Comparison of ENCODE assay signal across 7 mouse cellular contexts in genomic region chr2:69713626-69714014, GRCm38 (mm10). TPM values are rescaled to one million over a fixed set of nuclear protein-coding genes. Genes with fewer than 3 reads are reported as not detected.
A peak's percentile ranks its signal among the peaks of the same experiment; 100 is the strongest.
DNase-seq lines count a peak whose midpoint lies in the region; ATAC-seq and TF ChIP-seq lines count a peak whose summit lies in the region.

No protein-coding gene starts in this region.

- peak overlapping the region; percentile 71 for H3K4me2 ChIP-seq in lung, embryonic 16.5 days (ENCODE audit: low read depth, low read length)
- H3K4me2 ChIP-seq in forebrain, embryonic 15.5 days (replicated peaks): peak overlapping the region; percentile 65
- H3K4me2 ChIP-seq in limb, embryonic 14.5 days (replicated peaks; ENCODE audit: low read depth, low read length, severe bottlenecking): peak overlapping the region; percentile 61
- peak overlapping the region; percentile 77 for H3K4me2 ChIP-seq in stomach, embryonic 15.5 days

- H3K4me3 ChIP-seq in lung, embryonic 16.5 days (ENCODE audit: low read length): peak overlapping the region; percentile 91
- H3K4me3 ChIP-seq in forebrain, embryonic 15.5 days: peak overlapping the region; percentile 67
- H3K4me3 ChIP-seq in limb, embryonic 14.5 days (replicated peaks; ENCODE audit: low read length): peak overlapping the region; percentile 80
- peak overlapping the region; percentile 81 for H3K4me3 ChIP-seq in stomach, embryonic 15.5 days (replicated peaks)

- H3K9ac ChIP-seq in lung, embryonic 16.5 days (ENCODE audit: low read length): no peak overlapping the region
- no peak overlapping the region for H3K9ac ChIP-seq in forebrain, embryonic 15.5 days (replicated peaks)
- no peak overlapping the region; the same call in 1 of the 2 replicates for H3K9ac ChIP-seq in limb, embryonic 14.5 days (ENCODE audit: low read depth, low read length, severe bottlenecking)
- no peak overlapping the region for H3K9ac ChIP-seq in stomach, embryonic 15.5 days

- 23% methylated on average over 4 of the region's 4 CpGs for WGBS in lung, embryonic 16.5 days
- WGBS in forebrain, embryonic 15.5 days: 33% methylated on average over 4 of the region's 4 CpGs
- WGBS in limb, embryonic 14.5 days: 41% methylated on average over 4 of the region's 4 CpGs
- WGBS in stomach, embryonic 15.5 days: 26% methylated on average over 4 of the region's 4 CpGs

- H3K9me3 ChIP-seq in lung, embryonic 16.5 days (ENCODE audit: control insufficient read depth, low read length): no peaks in the 10 kb centered on the region
- H3K9me3 ChIP-seq in forebrain, embryonic 15.5 days: no peaks in the 10 kb centered on the region
- no peaks in the 10 kb centered on the region for H3K9me3 ChIP-seq in limb, embryonic 14.5 days (ENCODE audit: control insufficient read depth, low read length)
- no peaks in the 10 kb centered on the region for H3K9me3 ChIP-seq in stomach, embryonic 15.5 days

- ATAC-seq in lung, embryonic 16.5 days (ENCODE audit: low read depth): peak; percentile 18; the same call in 1 of the 2 replicates
- no peak; the same call in 1 of the 2 replicates for ATAC-seq in forebrain, embryonic 15.5 days (replicated peaks)
- ATAC-seq in limb, embryonic 14.5 days (ENCODE audit: low FRiP score, low read depth): peak; percentile 38; the same call in 1 of the 2 replicates
- ATAC-seq in stomach, embryonic 15.5 days (ENCODE audit: insufficient read depth, low FRiP score, low read depth): no peak

- H3K27ac ChIP-seq in lung, embryonic 16.5 days (ENCODE audit: low read length): no peak overlapping the region
- no peak overlapping the region for H3K27ac ChIP-seq in forebrain, embryonic 15.5 days (replicated peaks)
- no peak overlapping the region for H3K27ac ChIP-seq in limb, embryonic 14.5 days (replicated peaks; ENCODE audit: low read depth, low read length)
- no peak overlapping the region for H3K27ac ChIP-seq in stomach, embryonic 15.5 days

- no peaks in the 10 kb centered on the region for H3K27me3 ChIP-seq in lung, embryonic 16.5 days (ENCODE audit: control insufficient read depth, insufficient read depth, low read depth, low read length)
- H3K27me3 ChIP-seq in forebrain, embryonic 15.5 days: no peaks in the 10 kb centered on the region
- no peaks in the 10 kb centered on the region for H3K27me3 ChIP-seq in limb, embryonic 14.5 days (ENCODE audit: control insufficient read depth, insufficient read depth, low read length)
- H3K27me3 ChIP-seq in stomach, embryonic 15.5 days (replicated peaks): no peaks in the 10 kb centered on the region

- H3K4me1 ChIP-seq in lung, embryonic 16.5 days (replicated peaks; ENCODE audit: control insufficient read depth, insufficient read depth, low read length): no peaks in the 10 kb centered on the region
- peaks cover 13% of the 10 kb centered on the region for H3K4me1 ChIP-seq in forebrain, embryonic 15.5 days
- H3K4me1 ChIP-seq in limb, embryonic 14.5 days (ENCODE audit: control insufficient read depth, insufficient read depth, low read length): no peaks in the 10 kb centered on the region
- no peaks in the 10 kb centered on the region for H3K4me1 ChIP-seq in stomach, embryonic 15.5 days

- H3K36me3 ChIP-seq in lung, embryonic 16.5 days (ENCODE audit: control insufficient read depth, insufficient read depth, low read length): no peaks in the 10 kb centered on the region
- no peaks in the 10 kb centered on the region for H3K36me3 ChIP-seq in forebrain, embryonic 15.5 days
- H3K36me3 ChIP-seq in limb, embryonic 14.5 days (ENCODE audit: control insufficient read depth, insufficient read depth, low read length): 0 out of 2 replicates have a peak, but pooled peaks cover 3% of the 10 kb centered on the region
- H3K36me3 ChIP-seq in stomach, embryonic 15.5 days: no peaks in the 10 kb centered on the region

- no peak for TF ChIP-seq POLR2A in limb, embryonic 14.5 days (IDR thresholded peaks at IDR 0.05; ENCODE audit: borderline replicate concordance, extremely low read depth, insufficient read depth, insufficient read length)

- no peak for DNase-seq in lung, postnatal 4 days
- no peak for DNase-seq in limb, embryonic 14.5 days (ENCODE audit: low spot score)
- DNase-seq in layer of hippocampus, adult 8-10 months (ENCODE audit: low spot score in 2 of 2): no peak
- DNase-seq in right cerebral cortex, postnatal 14 days: no peak

RNA-seq across cellular contexts. Expression of gene Fastkd1, which starts 0.3 kb away (rescaled TPM):
- polyA plus RNA-seq in lung, embryonic 16.5 days (2015; fragmentation: Nextera tagmentation; extraction: Ambion mirVana): 9.0 and 9.8 TPM in 2 replicates
- 14.2 and 15.4 TPM in 2 replicates for polyA plus RNA-seq in forebrain, embryonic 15.5 days (2015; fragmentation: Nextera tagmentation; extraction: Ambion mirVana)
- polyA plus RNA-seq in limb, embryonic 14.5 days (2012; rRNA removed): 12.8 and 13.0 TPM in 2 replicates
- 12.3 and 15.0 TPM in 2 replicates for polyA plus RNA-seq in limb, embryonic 14.5 days (2014; fragmentation: Nextera tagmentation; extraction: Ambion mirVana)
- polyA plus RNA-seq in stomach, embryonic 15.5 days (2015; fragmentation: Nextera tagmentation; extraction: Ambion mirVana): 9.0 and 9.8 TPM in 2 replicates
- total RNA-seq in layer of hippocampus, adult 8-10 months (2022): 10 to 100 TPM; 18.2 to 22.1 (median 19.8) TPM

RNA-seq across cellular contexts. Expression of gene Ppig, which starts 8.7 kb away (rescaled TPM):
- polyA plus RNA-seq in lung, embryonic 16.5 days (2015; fragmentation: Nextera tagmentation; extraction: Ambion mirVana): 123 and 125 TPM in 2 replicates
- 129 and 138 TPM in 2 replicates for polyA plus RNA-seq in forebrain, embryonic 15.5 days (2015; fragmentation: Nextera tagmentation; extraction: Ambion mirVana)
- 14.2 and 25.3 TPM in 2 replicates for polyA plus RNA-seq in limb, embryonic 14.5 days (2012; rRNA removed)
- polyA plus RNA-seq in limb, embryonic 14.5 days (2014; fragmentation: Nextera tagmentation; extraction: Ambion mirVana): 118 and 120 TPM in 2 replicates
- 124 and 152 TPM in 2 replicates for polyA plus RNA-seq in stomach, embryonic 15.5 days (2015; fragmentation: Nextera tagmentation; extraction: Ambion mirVana)
- 10 to 100 TPM; 55.5 to 73.8 (median 70.1) TPM for total RNA-seq in layer of hippocampus, adult 8-10 months (2022)

RNA-seq across cellular contexts. Expression of gene Klhl41, which starts 43.7 kb away (rescaled TPM):
- polyA plus RNA-seq in lung, embryonic 16.5 days (2015; fragmentation: Nextera tagmentation; extraction: Ambion mirVana): 1.8 and 2.9 TPM in 2 replicates
- polyA plus RNA-seq in forebrain, embryonic 15.5 days (2015; fragmentation: Nextera tagmentation; extraction: Ambion mirVana): 0.20 and 0.25 TPM in 2 replicates
- 17.4 and 23.2 TPM in 2 replicates for polyA plus RNA-seq in limb, embryonic 14.5 days (2012; rRNA removed)
- 13.2 and 16.7 TPM in 2 replicates for polyA plus RNA-seq in limb, embryonic 14.5 days (2014; fragmentation: Nextera tagmentation; extraction: Ambion mirVana)
- polyA plus RNA-seq in stomach, embryonic 15.5 days (2015; fragmentation: Nextera tagmentation; extraction: Ambion mirVana): 0.24 and 0.86 TPM in 2 replicates
- under 1 TPM; 0.16 to 0.59 (median 0.38) TPM for total RNA-seq in layer of hippocampus, adult 8-10 months (2022)

Comparison
In these comparisons a context has a peak if more than half of its experiments do, and no peak if none do; other contexts are left out.
1. ATAC-seq: peak in lung, embryonic 16.5 days (single experiment) and limb, embryonic 14.5 days (single experiment); none in forebrain, embryonic 15.5 days (single experiment) and stomach, embryonic 15.5 days (single experiment).
2. Peak in every context shown above with its lines, with median percentiles within 50 percentile points of each other: H3K4me2 ChIP-seq and H3K4me3 ChIP-seq.